Mouse (Mus musculus) liver, embryonic 11.5 days (tissue): Measurements from ENCODE around the gene Styx. TPM values are rescaled to one million over a fixed set of nuclear protein-coding genes. Genes with fewer than 3 reads are reported as not detected.

Experiments
- ATAC-seq: fragments of 200-750 bp; cut with Nextera tagmentation; replicated peaks from 2 replicates; pipeline ENCODE4 v1.8.0; 2017; ENCODE audit warnings: moderate number of reproducible peaks, mild to moderate bottlenecking, moderate TSS enrichment, moderate library complexity; ENCODE audit not compliant: low FRiP score
- DNase-seq: peaks from one replicate; pipeline ENCODE4 v3.0.0-alpha.2; 2017; ENCODE audit warnings: low spot score
- H3K27ac ChIP-seq: fragments of 300-500 bp; sonication (generic); 2 replicates; pipeline ENCODE4 v1.5.1; 2014; ENCODE audit warnings: mild to moderate bottlenecking, low read depth, low read length, control low read depth
- H3K27me3 ChIP-seq: fragments of 300-500 bp; sonication (generic); replicated peaks from 2 replicates; pipeline ENCODE4 v1.6.1; 2014; ENCODE audit warnings: low read length, mixed read lengths; ENCODE audit not compliant: control insufficient read depth, insufficient read depth
- H3K36me3 ChIP-seq: fragments of 300-500 bp; sonication (generic); 2 replicates; pipeline ENCODE4 v1.6.1; 2014; ENCODE audit warnings: mild to moderate bottlenecking, low read length, moderate library complexity, mixed read lengths; ENCODE audit not compliant: control insufficient read depth, insufficient read depth
- H3K4me1 ChIP-seq: fragments of 300-500 bp; sonication (generic); replicated peaks from 2 replicates; pipeline ENCODE4 v1.6.1; 2014; ENCODE audit warnings: low read length, mixed read lengths; ENCODE audit not compliant: control insufficient read depth, insufficient read depth
- H3K4me2 ChIP-seq: fragments of 300-500 bp; sonication (generic); 2 replicates; pipeline ENCODE4 v1.6.1; 2014; ENCODE audit warnings: mild to moderate bottlenecking, control low read depth, moderate library complexity
- H3K4me3 ChIP-seq: fragments of 300-500 bp; sonication (generic); 2 replicates; pipeline ENCODE4 v1.5.1; 2014; ENCODE audit warnings: low read depth, low read length, control low read depth
- H3K9ac ChIP-seq: fragments of 300-500 bp; sonication (generic); 2 replicates; pipeline ENCODE4 v1.6.1; 2014; ENCODE audit warnings: low read depth, low read length, control low read depth
- H3K9me3 ChIP-seq: fragments of 300-500 bp; sonication (generic); 2 replicates; pipeline ENCODE4 v1.6.1; 2016; ENCODE audit warnings: low read length, inconsistent platforms, mixed read lengths; ENCODE audit not compliant: control insufficient read depth
- WGBS: fragments of 180-500 bp; shearing (Covaris S2); extraction: QIAGEN DNeasy Blood & Tissue Kit; methylation state at CpG from one replicate; pipeline ENCODE4 v1.1.7; 2014; 5-methylcytosine and 5-hydroxymethylcytosine counted together
- polyA plus RNA-seq: library from polyadenylated mRNA; unstranded; fragments of >200 nt; fragmentation: Nextera tagmentation; extraction: Ambion mirVana; gene quantifications from 2 replicates; pipeline ENCODE4 v1.2.1, GENCODE M21; 2014

Gene Styx
- polyA plus RNA-seq, 1 experiment from 2014 or later: 40.1 TPM

DNA sequence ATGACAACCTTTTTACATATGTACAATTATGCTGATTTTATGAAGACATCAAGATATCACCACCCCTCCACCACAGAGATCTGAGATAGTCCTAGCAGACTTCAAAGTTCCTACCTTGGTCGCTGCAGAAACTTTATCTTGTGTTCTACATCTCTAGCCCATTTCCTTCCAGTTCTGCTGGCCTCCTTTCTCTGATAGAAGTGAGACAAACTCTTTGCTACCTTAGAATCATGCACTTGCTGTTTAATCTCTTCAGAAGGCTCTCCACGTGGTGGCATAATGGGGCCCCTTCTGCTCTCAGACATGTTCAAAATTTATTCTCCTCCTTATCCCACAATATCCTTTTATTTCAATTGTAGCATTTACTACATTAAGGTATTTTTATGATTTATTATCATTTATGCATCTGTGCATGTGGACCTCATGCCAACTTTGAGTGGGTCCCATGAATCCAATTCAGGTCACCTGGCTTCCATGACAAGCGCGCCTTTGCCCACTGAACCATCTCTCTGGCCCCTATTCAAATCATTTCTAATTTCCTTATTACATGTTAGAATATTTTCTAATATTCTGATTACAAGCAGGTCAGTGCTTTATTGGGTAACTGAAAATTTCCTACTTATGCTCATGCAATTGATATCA is 22.7 kb upstream of the Styx start:
- peaks cover 8% of the 10 kb centered on the region; the same call in 1 of the 2 replicates for H3K36me3 ChIP-seq
- no peak overlapping the region for H3K9ac ChIP-seq
- 0 out of 2 replicates have a peak, but pooled peaks cover 9% of the 10 kb centered on the region for H3K4me1 ChIP-seq
- H3K27ac ChIP-seq: no peak overlapping the region
- ATAC-seq: no peak
- no peak for DNase-seq
- H3K9me3 ChIP-seq: no peaks in the 10 kb centered on the region
- 74% methylated on average over 4 of the region's 4 CpGs for WGBS
- H3K4me2 ChIP-seq: no peak overlapping the region
- no peak overlapping the region for H3K4me3 ChIP-seq
- H3K27me3 ChIP-seq: no peaks in the 10 kb centered on the region

DNA sequence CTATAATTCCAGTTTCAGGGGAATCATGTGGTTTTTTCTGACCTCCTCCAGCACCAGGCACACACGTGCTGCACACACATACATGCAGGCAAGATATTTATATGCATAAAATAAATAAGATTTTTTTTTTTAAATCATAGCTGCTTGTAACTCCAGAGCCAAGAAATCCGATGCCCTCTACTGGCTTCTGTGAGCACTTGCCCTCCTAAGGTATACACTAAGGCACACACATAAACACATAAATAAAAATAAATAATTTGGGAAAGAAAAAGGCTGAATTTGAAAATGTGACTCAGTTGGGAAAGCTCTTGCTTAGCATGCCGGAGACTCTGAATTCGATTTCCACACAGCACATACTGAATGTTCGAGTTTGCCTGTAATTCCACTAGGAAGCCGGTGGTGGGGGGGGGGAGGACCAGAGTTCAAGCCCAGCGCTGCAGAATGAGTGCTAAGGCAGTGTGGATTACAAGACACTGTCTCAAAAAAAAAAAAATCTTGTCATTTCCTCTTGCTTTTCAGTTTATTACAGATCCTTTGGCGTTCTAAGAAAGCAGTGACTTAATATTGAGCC is 21.8 kb upstream of the Styx start:
- peak overlapping the region; percentile 71 for H3K4me2 ChIP-seq
- H3K27ac ChIP-seq: peak overlapping the region; percentile 60; the same call in 1 of the 2 replicates
- peaks cover 10% of the 10 kb centered on the region; the same call in 1 of the 2 replicates for H3K36me3 ChIP-seq
- DNase-seq: no peak
- peak; percentile 50 for ATAC-seq
- 8% methylated on average over 8 of the region's 8 CpGs for WGBS
- peak overlapping the region; percentile 93 for H3K4me3 ChIP-seq
- 0 out of 2 replicates have a peak, but pooled peaks cover 9% of the 10 kb centered on the region for H3K4me1 ChIP-seq
- peak overlapping the region; percentile 64 for H3K9ac ChIP-seq
- no peaks in the 10 kb centered on the region for H3K9me3 ChIP-seq
- H3K27me3 ChIP-seq: no peaks in the 10 kb centered on the region

DNA sequence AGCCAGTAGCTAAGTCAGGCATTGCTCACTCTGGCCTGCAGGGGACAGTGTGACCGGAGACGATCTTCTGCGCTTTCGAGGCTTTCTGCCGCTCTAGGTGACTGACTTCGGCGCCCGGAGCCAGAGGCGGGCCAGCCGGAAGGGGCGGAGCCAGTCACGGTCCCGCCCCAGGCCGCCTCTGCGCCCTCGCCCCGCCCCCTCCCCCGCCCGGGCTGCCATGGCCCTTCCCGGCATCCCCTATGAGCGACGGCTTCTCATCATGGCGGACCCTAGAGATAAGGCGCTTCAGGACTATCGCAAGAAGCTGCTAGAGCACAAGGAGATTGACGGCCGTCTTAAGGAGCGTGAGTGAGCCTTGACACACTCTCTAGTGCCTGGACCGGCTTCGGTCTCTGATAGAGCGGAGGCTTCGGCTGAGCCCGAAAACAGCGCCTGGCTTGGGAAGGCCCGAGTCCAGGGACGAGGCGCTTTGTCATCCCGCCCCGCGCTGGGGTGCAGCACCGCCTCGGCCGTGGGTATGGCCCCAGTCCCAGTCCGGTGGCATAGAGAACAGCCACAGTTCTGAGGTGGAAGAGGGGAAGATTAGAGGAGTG is 21.2 kb upstream of the Styx start, which contains the start of gene Psmc6:
TSS of gene Psmc6 (plus strand) at position 200 of the 593 bp plus-strand sequence.
- under 1% methylated on average over 44 of the region's 44 CpGs for WGBS
- Histone ChIP-seq H3K27ac (peak within 1 kb of the TSS; percentile 92), H3K4me1 (0 out of 2 replicates have a peak, but pooled peaks cover 9% of the 10 kb centered on the region), H3K9me3 (no peaks in the 10 kb centered on the region), H3K9ac (peak within 1 kb of the TSS; percentile 96), H3K36me3 (peaks cover 13% of the 10 kb centered on the region; the same call in 1 of the 2 replicates), H3K27me3 (no peaks in the 10 kb centered on the region), H3K4me2 (peak within 1 kb of the TSS; percentile 71), H3K4me3 (peak within 1 kb of the TSS; percentile 93)
- DNase-seq: peak; percentile 92
- peak; percentile 96 for ATAC-seq

DNA sequence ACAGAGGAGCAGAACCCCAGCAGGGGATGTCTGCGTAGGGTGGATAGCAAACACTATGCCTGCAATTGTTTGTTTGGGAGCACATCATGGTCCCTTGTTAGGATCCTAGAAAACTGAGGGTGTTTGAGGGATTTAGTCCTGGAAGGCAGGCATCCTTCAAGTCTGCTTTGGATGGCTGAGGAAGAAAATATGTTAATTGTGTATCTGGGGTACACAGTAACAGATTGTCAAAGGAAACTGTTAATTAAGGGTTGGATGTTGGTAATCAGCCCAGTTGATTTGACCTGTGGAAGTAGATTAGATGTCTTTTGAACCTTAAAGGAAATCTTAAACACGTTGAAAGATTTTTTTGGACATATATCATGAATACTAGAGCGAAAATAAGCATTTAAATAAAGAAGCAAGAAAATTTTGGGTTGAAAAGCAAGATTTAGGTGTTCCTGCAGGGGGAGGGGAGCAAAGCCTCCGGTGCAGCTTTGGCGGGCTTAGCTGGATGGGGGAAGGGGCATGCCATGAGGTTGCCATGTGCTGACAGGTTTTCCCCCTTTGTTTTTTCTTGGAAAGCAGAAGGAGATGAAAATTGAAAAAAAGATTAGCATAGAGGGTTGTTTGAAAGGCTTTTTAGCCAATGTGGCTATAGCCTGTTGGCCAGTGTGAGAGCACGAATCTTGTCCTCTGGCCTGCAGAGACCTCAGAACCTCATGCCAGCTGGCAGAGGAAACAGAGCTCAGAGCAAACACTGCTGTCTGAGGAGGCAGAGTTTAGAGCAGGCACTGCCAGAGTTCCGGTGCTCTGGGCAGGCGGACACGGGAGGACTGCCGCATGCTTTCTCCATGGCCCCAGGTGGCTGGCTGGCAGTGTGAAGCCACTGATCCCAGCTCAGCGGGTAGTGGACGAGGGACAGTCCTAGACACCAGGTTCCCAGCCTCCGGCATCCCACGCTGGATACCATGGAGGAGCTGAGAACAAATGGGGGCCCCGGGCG is 13.6 kb downstream of the Styx start:
- WGBS: 86% methylated on average over 16 of the region's 16 CpGs
- Histone ChIP-seq H3K9ac (no peak overlapping the region), H3K9me3 (peaks cover 2% of the 10 kb centered on the region; the same call in 1 of the 2 replicates), H3K27me3 (no peaks in the 10 kb centered on the region), H3K4me3 (no peak overlapping the region), H3K4me2 (no peak overlapping the region), H3K36me3 (peaks cover 4% of the 10 kb centered on the region), H3K4me1 (peaks cover 4% of the 10 kb centered on the region; the same call in 1 of the 2 replicates), H3K27ac (no peak overlapping the region)
- no peak for ATAC-seq
- DNase-seq: no peak

DNA sequence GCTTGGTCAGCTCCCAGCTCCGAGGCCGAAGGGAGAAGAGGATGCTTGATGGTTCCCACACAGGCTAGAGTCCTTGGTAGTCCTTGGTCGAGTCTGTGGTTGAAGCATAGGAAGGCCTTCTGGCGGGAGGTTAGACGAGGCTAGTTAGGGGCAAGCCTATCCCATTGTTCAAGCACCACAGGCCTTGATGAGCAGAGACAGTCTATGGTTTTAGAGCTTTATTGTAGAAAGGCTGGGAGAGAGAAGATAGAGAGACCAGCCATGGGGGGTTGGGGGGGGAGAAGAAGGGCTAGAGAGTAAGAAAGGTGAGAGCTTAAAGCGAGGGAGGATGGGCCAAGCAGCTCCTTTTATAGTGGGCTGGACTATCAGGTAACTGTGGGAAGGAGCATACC is 14.3 kb downstream of the Styx start:
- Histone ChIP-seq H3K4me2 (no peak overlapping the region), H3K9ac (no peak overlapping the region), H3K4me1 (peaks cover 4% of the 10 kb centered on the region; the same call in 1 of the 2 replicates), H3K27ac (no peak overlapping the region), H3K27me3 (no peaks in the 10 kb centered on the region), H3K4me3 (no peak overlapping the region), H3K36me3 (peaks cover 10% of the 10 kb centered on the region), H3K9me3 (peaks cover 5% of the 10 kb centered on the region; the same call in 1 of the 2 replicates)
- DNase-seq (no peak), ATAC-seq (no peak)
- 86% methylated on average over 6 of the region's 6 CpGs for WGBS

DNA sequence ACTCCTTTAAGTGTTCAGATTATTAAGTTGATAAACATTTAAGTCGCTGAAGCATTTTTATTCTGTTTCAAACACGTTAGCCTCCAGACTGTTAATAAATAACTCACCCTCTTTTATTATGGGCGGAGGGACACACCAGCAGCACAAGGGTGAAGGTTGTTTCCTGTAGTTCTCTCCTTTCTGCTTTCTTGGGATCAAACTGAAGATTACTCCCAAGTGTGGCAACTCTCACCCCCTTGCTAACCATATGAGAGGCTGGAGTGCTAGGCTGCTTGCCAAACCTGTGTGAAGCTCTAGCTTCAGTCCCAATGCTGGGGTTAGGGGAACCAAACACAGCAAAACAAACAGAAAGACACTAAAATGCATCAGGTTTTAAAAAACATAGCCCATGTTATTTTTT is 27.9 kb downstream of the Styx start:
- Histone ChIP-seq H3K36me3 (peaks cover 9% of the 10 kb centered on the region; the same call in 1 of the 2 replicates), H3K27me3 (no peaks in the 10 kb centered on the region), H3K9ac (no peak overlapping the region), H3K9me3 (no peaks in the 10 kb centered on the region), H3K27ac (no peak overlapping the region), H3K4me3 (no peak overlapping the region), H3K4me2 (no peak overlapping the region), H3K4me1 (no peaks in the 10 kb centered on the region)
- WGBS: 86% methylated on average over 3 of the region's 3 CpGs
- DNase-seq: no peak
- ATAC-seq: no peak

DNA sequence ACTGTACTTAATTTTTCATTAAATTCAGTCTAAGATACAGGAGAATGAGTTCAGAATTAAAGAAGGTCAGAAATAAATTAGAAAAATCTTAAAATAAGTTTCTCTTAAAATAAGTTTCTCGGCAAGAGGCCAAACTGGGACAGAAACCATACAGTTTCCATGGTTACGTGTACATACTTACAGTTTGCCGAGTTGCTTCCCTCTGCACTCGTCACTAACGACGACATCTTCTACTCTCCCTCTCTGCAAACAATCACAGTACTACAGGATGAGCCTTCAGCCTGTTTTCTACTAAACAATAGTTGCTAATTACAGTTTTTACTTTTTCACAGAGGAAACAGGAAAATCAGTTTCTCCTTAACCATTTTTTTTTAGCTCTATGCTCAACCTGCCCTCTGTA is 29.9 kb downstream of the Styx start:
- peaks cover 9% of the 10 kb centered on the region; the same call in 1 of the 2 replicates for H3K36me3 ChIP-seq
- WGBS: 85% methylated on average over 6 of the region's 6 CpGs

DNA sequence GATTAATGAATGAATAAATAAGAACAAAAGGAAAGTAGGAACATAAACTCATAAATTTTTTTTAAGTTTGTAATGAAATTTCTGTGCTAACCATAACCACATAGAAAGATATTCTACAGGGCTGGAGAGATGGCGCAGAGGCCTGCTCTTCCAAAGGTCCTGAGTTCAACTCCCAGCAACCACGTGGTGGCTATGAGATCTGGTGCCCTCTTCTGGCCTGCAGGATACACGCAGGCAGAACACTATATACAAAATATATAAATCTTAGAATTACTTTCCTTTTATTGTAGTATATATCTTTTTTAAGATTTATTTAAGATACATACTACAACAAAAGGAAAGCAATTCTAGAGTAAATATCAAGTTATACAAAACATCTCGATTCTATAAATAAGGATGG is 32.0 kb downstream of the Styx start:
- no peak overlapping the region for H3K27ac ChIP-seq
- H3K9me3 ChIP-seq: no peaks in the 10 kb centered on the region
- no peak overlapping the region for H3K9ac ChIP-seq
- peaks cover 9% of the 10 kb centered on the region; the same call in 1 of the 2 replicates for H3K36me3 ChIP-seq
- DNase-seq (no peak), ATAC-seq (no peak)
- H3K4me2 ChIP-seq: no peak overlapping the region
- H3K4me1 ChIP-seq: peaks cover 13% of the 10 kb centered on the region
- H3K27me3 ChIP-seq: no peaks in the 10 kb centered on the region
- no peak overlapping the region for H3K4me3 ChIP-seq
- 76% methylated on average over 4 of the region's 4 CpGs for WGBS

More for the DNA sequence above, 29.9 kb downstream of the Styx start:
- ATAC-seq (no peak), DNase-seq (no peak)
- Histone ChIP-seq H3K4me3 (no peak overlapping the region), H3K27ac (no peak overlapping the region), H3K27me3 (no peaks in the 10 kb centered on the region), H3K4me2 (no peak overlapping the region), H3K4me1 (no peaks in the 10 kb centered on the region), H3K9ac (no peak overlapping the region), H3K9me3 (no peaks in the 10 kb centered on the region)
